Mouse (Mus musculus): ENCODE results near the gene Gucy2c. TPM values are rescaled to one million over a fixed set of nuclear protein-coding genes. Genes with fewer than 3 reads are reported as not detected.

The Gucy2c gene
- under 1 TPM; 0.14 to 0.22 TPM for total RNA-seq (2021)

GRCm38 (mm10) chr6:136781377-136781986, at the start of gene Gucy2c:
Gene Gucy2c (minus strand): TSS chr6:136781765.
- no peak for DNase-seq
- intact Hi-C loops (cut with DNase I) = no loop called here

GRCm38 (mm10) chr6:136828681-136829080, 47.1 kb upstream of the Gucy2c start:
- intact Hi-C loops (cut with DNase I) = no loop called here
- DNase-seq = no peak

GRCm38 (mm10) chr6:136827881-136828561, 46.5 kb upstream of the Gucy2c start, which contains the start of gene Wbp11:
Gene Wbp11 (minus strand): TSS chr6:136828233.
- intact Hi-C loops (cut with DNase I) = no loop called here
- peak; percentile 97 for DNase-seq

- intact Hi-C loops (cut with DNase I) = no loop called here
- DNase-seq = no peak
Observed at GRCm38 (mm10) chr6:136827516-136827880, 45.9 kb upstream of the Gucy2c start, which contains the start of gene BC049715. Gene BC049715 (plus strand): TSS chr6:136827626.

- intact Hi-C loops (cut with DNase I) = no loop called here
Observed at GRCm38 (mm10) chr6:136827116-136827515, 45.6 kb upstream of the Gucy2c start.

GRCm38 (mm10) chr6:136824987-136825386, 43.4 kb upstream of the Gucy2c start:
- intact Hi-C loops (cut with DNase I) = no loop called here
- DNase-seq = no peak

More at GRCm38 (mm10) chr6:136827116-136827515, 45.6 kb upstream of the Gucy2c start:
- no peak for DNase-seq

GRCm38 (mm10) chr6:136821086-136821485, 39.5 kb upstream of the Gucy2c start:
- DNase-seq = no peak
- intact Hi-C loops (cut with DNase I) = no loop called here

- intact Hi-C loops (cut with DNase I) = no loop called here
- no peak for DNase-seq
Observed at GRCm38 (mm10) chr6:136820381-136820780, 38.8 kb upstream of the Gucy2c start.

- DNase-seq = no peak
- intact Hi-C loops (cut with DNase I) = no loop called here
Observed at GRCm38 (mm10) chr6:136817549-136817948, 36.0 kb upstream of the Gucy2c start.

GRCm38 (mm10) chr6:136816826-136817225, 35.3 kb upstream of the Gucy2c start:
- intact Hi-C loops (cut with DNase I) = no loop called here
- DNase-seq = no peak

- DNase-seq = no peak
- intact Hi-C loops (cut with DNase I) = no loop called here
Observed at GRCm38 (mm10) chr6:136815381-136815780, 33.8 kb upstream of the Gucy2c start.

GRCm38 (mm10) chr6:136813117-136813516, 31.6 kb upstream of the Gucy2c start:
- intact Hi-C loops (cut with DNase I) = no loop called here
- no peak for DNase-seq

- intact Hi-C loops (cut with DNase I) = no loop called here
- no peak for DNase-seq
Observed at GRCm38 (mm10) chr6:136811196-136811595, 29.6 kb upstream of the Gucy2c start.

- DNase-seq = no peak
- intact Hi-C loops (cut with DNase I) = no loop called here
Observed at GRCm38 (mm10) chr6:136809673-136810072, 28.1 kb upstream of the Gucy2c start.

- intact Hi-C loops (cut with DNase I) = no loop called here
- no peak for DNase-seq
Observed at GRCm38 (mm10) chr6:136809077-136809476, 27.5 kb upstream of the Gucy2c start.

- intact Hi-C loops (cut with DNase I) = no loop called here
- no peak for DNase-seq
Observed at GRCm38 (mm10) chr6:136808631-136809046, 27.1 kb upstream of the Gucy2c start.

GRCm38 (mm10) chr6:136808014-136808417, 26.5 kb upstream of the Gucy2c start, which contains the start of gene H2afj:
Gene H2afj (plus strand): TSS chr6:136808244.
- DNase-seq = peak; percentile 97
- intact Hi-C loops (cut with DNase I) = no loop called here

GRCm38 (mm10) chr6:136807395-136808013, 25.9 kb upstream of the Gucy2c start:
- DNase-seq = no peak
- intact Hi-C loops (cut with DNase I) = no loop called here

GRCm38 (mm10) chr6:136806819-136807218, 25.3 kb upstream of the Gucy2c start:
- intact Hi-C loops (cut with DNase I) = no loop called here
- no peak for DNase-seq

GRCm38 (mm10) chr6:136805409-136805775, 23.8 kb upstream of the Gucy2c start:
- intact Hi-C loops (cut with DNase I) = no loop called here
- DNase-seq = no peak

- intact Hi-C loops (cut with DNase I) = no loop called here
Observed at GRCm38 (mm10) chr6:136804705-136805408, 23.3 kb upstream of the Gucy2c start.

More at GRCm38 (mm10) chr6:136804705-136805408, 23.3 kb upstream of the Gucy2c start:
- no peak for DNase-seq
